Mouse (Mus musculus) embryo, embryonic 11.5 days (tissue): ENCODE data around the gene Nfatc4.
A peak's percentile ranks its signal among the peaks of the same experiment; 100 is the strongest.

Experiments used
- DNase-seq: peaks from one replicate; pipeline ENCODE4 v3.0.0-alpha.2; 2012; ENCODE audit warnings: low read depth, low spot score

Nfatc4 gene

DNA sequence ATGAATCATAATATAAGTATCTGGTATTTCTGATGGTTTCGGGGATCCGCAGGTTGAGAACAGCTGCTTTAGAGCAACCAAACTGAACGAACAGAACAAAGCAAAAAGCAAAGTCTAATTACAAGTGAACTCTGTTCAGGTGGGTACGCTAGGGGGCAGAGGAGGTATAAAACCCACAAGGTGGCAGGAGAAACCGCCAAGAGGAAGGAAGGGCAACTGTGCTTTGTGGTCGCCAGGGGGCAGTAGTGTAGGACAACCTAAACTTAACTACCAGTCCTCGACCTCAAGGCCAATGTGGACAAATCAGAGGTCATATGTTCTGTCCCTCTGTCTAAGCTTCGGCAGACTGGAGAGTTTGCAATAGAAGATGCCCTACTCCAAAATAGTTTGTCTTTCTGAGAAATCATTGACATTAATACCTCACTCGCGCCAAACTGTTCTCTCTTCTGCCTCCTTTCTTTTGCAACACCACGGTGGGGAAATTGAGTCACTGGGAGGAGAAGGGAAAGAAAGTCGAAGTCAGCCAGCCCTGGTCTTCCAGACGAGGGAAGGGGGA lies 431 bp upstream of the Nfatc4 start:
- peak; percentile 80 for DNase-seq

DNA sequence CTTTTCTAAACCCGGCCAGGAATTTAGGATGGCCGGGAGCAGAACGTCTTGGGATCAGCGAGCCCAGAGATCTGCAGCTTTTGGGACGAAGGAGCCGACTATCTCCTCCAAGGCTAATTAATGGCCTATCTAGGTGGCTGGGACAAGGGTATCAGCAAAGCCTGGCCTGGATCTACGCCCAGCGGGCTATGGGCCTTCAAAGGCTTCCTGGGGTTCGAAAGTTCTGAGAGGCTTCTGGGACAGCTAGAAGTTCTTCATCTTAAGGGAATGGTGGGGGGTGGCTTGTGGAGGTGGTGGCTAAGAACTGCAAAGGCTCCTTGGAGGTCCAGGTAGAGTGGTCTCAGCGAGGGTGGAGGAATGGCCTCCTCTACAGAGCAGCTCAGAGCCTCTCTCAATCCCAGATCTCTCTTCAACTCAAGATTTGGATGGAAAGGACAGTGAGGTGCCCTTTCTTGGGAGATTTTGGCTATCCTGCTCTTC lies 1.1 kb downstream of the Nfatc4 start:
- DNase-seq, result no peak

DNA sequence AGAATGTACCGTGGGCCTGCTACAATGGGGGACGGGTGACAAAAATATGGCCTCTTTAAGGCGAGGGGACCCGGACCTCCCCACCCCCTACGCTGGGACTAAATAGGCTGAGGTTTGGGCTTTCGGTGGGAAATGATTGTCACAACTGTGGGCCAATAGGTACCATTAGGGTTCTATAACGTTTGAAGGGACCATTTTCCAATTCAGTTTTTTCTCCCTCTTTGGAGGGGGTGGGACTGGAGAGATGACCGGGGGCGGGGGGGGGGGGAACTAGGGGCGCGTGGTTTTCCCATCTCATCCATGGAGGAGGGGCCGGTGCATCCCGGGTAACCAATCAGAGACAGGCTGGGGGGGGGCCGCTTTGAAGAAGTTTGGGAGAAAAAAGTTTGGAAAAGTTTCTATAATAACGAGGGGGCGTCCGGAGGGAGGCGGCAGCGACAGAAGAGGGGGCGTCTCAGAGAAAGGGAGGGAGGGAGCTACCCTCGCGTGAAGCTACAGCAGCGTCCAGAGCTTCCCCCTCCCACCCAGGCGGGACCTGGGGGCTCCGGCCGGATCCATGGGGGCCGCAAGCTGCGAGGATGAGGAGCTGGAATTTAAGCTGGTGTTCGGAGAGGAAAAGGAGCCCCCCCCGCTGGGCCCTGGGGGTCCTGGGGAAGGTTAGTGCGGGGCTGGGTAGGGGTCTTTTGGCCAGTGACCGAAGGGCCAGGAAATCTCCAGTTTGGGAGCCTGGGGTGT lies 1.7 kb downstream of the Nfatc4 start:
- DNase-seq, result peak; percentile 57

DNA sequence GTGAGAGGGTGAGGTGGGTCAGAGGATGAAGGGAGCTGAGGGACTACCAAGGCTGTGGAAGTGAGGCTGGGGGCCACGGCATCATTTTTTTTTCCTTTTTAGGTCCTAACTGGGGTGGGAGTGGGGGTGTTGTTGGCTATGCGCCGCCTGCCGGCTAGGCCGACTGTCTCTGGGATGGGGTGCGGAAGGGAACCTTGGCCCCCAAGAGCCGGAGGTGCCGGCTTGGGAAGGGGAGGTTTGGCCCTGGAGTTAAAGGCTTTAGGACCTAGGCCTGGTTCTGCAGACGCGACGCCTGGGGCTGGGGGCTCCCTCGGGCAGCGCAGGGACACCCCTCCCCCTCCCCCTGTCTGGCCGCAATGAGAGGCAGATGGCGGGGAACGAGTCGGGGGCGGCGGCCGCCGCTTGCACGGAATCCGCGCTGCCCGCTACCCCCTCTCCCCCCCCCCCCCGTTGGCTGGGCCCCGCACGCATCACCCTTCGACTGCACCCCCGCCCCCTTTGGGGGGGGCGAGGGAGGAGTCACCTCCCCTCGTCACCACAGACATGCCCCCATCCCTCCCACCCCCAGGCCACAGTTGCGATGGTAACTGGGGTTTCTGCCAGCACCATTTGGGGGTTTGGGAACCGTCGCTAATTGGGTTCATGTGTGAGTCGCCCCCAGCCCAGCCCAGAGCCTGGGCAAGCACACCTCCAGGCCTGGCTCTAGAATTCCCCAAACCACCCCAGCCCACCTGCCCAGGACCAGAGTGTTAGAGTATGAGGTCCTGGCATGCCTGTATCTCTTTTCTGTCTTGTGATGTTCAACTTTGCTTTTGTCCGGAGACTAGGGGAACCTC lies 2.5 kb downstream of the Nfatc4 start:
- no peak for DNase-seq

DNA sequence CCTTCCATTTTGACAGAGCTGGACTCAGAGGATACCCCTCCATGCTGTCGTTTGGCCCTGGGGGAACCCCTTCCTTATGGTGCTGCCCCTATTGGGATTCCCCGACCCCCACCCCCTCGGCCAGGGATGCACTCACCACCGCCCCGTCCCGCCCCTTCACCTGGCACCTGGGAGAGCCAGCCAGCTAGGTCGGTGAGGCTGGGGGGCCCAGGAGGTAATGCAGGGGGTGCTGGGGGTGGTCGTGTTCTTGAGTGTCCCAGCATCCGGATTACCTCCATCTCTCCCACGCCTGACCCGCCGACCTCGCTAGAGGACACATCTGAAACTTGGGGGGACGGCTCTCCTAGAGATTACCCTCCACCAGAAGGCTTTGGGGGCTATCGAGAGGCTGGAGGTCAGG lies 3.2 kb downstream of the Nfatc4 start:
- no peak for DNase-seq

DNA sequence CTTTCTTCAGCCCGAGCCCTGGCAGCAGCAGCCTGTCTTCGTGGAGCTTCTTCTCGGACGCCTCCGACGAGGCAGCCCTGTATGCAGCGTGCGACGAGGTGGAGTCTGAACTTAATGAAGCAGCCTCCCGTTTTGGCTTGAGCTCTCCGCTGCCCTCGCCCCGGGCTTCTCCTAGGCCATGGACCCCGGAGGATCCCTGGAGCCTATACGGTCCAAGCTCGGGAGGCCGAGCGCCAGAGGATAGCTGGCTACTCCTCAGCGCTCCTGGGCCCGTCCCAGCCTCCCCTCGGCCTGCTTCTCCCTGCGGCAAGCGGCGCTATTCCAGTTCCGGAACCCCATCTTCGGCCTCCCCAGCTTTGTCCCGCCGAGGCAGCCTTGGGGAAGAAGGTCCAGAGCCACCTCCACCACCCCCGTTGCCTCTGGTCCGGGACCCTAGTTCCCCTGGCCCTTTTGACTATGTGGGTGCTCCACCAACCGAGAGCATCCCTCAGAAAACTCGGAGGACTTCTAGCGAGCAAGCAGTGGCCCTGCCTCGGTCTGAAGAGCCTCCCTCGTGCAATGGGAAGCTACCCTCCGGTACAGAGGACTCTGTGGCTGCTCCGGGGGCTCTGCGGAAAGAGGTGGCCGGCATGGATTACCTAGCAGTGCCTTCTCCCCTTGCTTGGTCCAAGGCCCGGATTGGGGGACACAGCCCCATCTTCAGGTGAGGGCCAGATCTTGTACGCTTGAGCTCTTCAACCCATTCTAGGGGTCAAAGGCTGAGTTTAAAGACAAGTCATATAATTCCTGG lies 3.8 kb downstream of the Nfatc4 start:
- DNase-seq, result no peak

DNA sequence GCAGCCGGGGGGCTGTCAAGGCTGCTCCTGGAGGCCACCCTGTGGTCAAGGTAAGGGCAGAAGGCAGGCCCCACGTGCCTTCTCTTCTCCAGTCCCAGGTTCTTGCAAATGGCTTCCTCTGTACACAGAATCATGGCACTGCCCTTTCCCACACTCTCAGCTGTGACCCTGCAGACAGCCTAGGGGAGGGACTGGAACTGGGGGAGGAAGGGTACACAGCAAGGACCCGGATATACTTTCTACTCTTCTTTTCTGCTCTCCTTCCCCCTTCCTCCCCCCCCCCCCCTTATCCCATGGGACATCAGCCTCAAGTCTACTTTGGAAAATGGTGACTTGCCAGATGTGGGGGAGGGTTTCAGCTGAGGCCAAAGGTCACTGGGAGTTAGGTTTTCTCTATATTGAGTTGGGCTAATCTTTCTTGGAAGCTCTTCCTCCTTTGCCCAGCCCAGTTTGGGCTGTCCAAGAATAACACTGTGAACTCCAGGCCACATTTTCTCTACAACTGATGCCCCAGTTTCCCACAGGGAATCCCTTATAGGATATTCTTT lies 5.8 kb downstream of the Nfatc4 start:
- DNase-seq, result no peak

DNA sequence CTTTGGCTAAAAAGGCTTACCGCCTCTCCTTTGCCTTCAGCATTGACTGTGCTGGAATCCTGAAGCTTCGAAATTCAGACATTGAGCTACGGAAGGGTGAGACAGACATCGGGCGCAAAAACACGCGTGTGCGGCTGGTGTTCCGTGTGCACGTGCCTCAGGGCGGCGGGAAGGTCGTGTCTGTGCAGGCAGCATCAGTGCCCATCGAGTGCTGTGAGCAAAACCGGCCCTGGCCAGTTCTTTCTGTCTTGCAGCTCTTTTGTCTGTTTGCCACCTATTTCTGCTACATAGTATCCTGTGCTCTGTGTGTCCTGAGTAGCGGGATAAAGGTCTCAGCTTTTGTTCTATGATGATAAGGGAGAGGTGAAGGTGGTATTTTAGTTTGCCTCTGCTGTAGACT lies 6.9 kb downstream of the Nfatc4 start:
- no peak for DNase-seq

DNA sequence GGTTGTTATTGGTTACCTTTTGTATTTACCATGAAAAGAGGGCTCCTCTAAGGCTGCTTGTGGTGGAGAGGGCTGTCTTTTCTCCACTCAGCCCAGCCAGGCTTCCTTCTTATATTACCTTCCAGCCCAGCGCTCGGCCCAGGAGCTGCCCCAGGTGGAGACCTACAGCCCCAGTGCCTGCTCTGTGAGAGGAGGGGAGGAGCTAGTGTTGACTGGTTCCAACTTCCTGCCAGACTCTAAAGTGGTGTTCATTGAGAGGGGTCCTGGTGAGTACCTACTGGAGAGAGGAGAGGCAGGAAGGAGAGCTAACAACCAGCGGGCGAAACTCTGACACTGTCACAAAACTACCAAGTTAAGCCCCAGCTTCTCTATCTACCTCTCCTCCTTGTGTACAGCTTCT lies 7.4 kb downstream of the Nfatc4 start:
- DNase-seq, result no peak

DNA sequence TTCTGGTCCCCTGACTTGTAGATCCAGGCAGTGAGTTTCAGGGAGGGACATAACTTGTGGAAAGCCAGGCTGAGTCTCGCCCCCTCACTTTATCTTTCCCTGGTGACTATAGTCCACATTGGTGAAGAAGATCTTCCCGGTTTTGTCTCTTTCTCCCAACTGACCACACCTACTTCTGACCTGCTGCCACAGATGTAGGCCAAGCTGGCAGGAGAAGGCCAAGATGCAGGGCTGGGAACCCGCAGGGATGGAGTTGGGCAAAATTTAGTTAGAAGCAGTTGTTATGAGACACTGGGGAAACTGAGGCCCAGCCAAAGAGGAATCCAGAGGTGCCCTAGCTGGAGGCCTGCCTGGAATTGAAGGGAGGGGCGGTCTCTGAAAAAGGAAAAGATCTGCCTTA lies 10.2 kb downstream of the Nfatc4 start:
- DNase-seq, result no peak

DNA sequence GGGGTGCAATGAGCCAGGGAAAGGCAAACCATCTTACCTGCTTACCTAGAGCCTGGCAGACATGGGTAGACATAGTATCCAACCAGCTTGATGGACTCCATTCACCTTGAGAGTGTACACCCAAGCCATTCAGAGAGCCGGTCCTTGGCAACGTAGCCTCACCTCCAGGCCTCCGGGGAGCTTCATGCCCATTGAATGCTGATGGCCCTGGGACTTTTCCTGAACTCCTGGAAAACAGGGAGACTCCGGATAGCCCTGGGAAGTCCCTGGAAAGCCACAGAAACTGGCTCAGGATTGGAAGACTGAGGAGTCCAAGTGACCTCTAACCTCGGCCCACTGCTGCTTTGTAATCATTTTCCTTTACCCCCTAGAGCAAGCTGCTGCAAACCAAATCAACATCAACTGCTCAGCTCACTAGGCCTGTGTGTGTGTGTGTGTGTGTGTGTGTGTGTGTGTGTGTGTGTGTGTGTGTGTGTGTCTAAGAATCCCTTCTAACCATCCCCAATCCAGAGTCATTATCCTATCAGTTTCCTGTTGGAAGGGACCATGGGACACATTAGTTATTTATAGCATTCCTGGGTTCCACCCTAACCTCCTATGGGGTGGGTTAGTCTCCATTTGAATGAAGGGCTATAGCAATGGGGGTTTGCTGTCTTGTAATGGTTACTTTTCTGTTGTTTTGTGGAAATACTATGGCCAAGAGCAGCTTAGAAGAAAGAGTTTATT lies 12.0 kb downstream of the Nfatc4 start:
- no peak for DNase-seq

DNA sequence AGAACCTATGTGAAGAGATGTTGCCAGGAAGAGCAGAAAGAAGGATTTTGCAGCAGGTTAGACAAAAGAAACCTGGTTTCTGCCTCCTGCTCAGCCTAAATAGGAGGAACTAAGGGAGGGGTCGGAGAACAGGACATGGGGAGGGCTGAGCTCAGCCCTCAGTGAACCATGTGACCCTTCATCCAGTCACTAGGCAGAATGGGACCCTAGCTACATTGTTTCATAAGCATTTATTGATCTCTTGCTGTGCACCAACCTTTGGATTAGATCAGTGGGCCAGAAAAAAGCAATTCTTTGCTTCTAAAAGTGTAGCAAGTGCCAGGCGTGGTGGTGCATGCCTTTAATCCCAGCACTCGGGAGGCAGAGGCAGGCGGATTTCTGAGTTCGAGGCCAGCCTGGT lies 15.4 kb downstream of the Nfatc4 start:
- DNase-seq, result no peak

DNA sequence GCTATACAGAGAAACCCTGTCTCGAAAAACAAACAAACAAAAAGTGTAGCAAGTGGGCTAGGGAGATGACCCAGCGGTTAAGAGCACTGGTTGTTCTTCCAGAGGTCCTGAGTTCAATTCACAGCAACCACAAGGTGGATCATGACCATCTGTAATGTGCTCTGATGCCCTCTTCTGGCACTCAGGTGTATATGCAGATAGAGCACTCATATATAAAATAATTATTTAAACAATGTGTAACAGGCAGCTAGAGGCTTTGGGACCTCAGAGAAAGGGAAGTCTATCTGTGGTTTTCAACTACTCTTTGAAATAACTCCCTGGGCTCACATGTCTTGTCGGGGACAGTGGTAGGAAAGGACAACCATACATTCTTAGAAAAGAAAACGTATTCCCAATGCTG lies 15.8 kb downstream of the Nfatc4 start:
- no peak for DNase-seq

DNA sequence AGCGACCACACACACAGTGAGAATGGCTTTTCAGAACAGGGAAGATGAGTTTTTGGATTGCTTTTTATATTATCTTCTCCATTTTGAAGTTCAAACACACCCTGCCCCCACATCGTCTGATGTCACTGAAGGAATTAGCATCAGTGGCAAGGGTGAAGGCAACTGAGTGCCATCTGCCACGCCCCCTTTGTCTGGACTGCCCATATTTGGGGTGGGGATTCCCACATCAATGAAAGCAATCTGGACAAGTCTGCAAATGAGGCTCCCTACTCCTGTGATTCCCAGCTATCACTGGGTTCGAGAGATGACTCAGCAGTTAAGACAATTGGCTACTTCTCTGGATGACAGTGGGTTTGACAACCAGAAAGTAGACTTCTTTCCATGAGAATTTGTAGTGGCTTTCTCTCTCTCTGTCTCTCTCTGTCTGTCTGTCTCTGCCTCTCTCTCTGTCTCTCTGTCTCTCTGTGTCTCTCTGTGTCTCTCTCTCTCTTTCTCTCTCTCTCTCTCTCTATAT lies 18.0 kb downstream of the Nfatc4 start:
- DNase-seq, result no peak

DNA sequence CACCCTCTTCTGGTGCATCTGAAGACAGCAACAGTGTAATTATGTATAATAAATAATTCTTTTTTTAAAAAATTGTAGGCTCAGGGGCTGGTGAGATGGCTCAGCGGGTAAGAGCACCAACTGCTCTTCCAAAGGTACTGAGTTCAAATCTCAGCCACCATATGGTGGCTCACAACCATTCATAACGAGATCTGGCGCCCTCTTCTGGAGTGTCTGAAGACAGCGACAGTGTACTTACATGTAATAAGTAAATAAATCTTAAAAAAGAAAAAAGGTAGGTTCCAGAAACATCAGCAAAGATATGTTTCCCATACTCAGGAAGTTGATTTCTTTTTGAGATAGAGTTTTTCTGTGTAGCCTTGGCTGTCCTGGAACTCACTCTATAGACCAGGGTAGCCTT lies 19.9 kb downstream of the Nfatc4 start:
- no peak for DNase-seq

DNA sequence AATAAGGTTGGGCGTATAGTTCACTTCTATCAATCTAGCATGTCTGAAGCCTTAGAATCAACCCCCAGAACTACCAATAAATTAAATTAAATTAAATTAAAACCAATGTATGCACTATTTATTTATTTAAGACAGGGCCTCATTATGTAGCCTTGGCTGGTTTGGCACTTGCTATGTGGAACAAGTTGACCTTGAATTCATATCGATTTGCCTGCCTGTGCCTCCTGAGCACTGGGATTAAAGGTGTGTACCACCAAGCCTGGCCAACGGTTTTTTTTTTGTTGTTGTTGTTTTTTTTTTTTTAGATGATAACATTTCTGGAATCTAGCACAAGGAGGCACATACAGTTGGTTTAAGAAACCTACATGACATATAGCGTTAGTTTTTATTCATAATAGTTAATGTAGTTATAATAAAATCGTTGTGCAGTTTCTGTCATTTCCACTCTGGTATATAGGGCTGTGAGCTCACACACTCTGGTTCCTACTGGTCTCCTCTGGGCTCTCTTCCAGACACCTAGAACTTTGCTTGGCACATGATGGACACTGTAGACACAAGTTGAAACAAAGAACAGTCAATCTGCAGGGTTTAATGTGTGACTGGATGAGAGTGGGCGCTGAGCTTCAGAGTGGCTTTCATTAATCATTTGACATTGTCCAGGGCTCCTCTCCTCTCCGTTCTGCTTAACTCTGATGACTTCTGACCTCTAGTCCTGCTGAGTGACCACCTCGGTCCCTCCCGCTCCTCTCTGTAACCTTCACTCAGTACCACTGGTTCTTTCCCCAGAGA lies 22.8 kb downstream of the Nfatc4 start:
- no peak for DNase-seq

DNA sequence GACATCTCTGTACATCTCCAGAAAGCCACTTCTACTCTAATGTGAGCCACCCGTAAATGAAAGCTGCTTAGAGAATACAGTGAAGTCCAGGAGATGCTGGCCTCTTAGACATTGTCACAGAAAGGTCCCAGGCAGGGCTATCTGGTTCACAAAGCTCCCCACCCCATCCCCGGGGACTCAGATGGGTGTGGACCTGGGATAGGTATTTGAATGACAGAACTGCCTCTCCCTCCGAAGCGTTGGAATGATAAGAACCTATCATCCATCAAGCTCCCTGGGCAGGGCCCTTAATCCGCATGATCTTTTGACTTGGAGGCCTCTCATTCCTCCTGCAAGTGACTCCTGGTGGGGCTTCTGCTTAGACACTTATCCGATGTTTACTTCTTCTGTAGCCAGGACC lies 27.9 kb downstream of the Nfatc4 start:
- DNase-seq, result no peak

DNA sequence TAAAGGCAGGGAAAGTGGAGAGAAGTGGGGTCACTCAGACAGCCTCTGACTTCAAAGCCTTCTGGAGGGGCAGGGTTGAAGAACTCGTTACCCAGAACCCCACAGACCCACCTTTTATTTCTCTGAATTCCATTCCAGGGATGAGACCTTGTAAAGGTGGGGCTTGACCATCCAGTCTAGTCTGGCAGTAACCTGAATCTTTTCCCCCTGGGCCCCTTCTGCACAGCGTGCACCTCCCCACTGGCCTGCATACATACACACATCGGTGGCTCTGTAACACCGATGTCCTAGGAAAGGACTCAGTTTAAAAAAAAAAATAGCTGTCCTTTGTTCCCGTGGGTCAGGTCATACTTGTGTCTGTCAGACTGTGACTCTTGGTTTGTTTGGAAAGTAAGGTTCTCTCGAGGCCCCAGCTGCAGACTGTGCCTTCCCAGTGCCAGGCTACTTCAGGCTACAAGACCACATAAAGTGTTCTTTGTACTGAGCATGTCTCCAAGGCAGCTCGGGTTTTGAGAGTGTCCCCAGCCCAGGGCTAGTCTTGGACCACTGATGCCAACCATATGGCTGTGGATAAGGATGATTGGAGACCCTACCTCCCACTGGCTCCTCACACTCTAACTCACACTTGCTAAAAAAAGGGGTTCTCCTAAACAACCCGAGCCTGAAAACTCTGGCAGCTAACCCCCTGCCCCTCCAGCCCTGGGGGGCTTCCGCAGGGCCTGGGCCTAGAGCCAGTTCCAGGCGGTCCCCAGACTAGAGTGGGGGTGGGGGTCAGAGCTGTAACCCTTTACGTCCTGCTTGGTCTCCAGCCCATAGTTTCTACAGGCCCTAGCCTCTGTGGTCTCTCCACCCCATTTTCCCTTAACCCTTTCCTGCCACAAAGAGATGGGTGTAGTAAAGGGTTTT lies 30.0 kb downstream of the Nfatc4 start:
- DNase-seq, result peak; percentile 64
